Mouse (Mus musculus) right cerebral cortex, postnatal 10 days (tissue): ENCODE data around the gene Atpif1.
"Not testable (repeated sequence)": the region's sequence is repeated elsewhere in the genome, so short reads cannot be mapped to it uniquely, and the experiment has no call there.

Experiments
- DNase-seq, 2 experiments: peaks; one replicate each; pipeline ENCODE4 v3.0.0; 2021; ENCODE audit warnings: low spot score in 2 of 2

Atpif1 gene

GRCm38 (mm10) chr4:132532981-132533916 lies at the start of gene Atpif1:
Gene Atpif1 (minus strand): TSS chr4:132533659.
- peak; percentile 95 for DNase-seq

DNA sequence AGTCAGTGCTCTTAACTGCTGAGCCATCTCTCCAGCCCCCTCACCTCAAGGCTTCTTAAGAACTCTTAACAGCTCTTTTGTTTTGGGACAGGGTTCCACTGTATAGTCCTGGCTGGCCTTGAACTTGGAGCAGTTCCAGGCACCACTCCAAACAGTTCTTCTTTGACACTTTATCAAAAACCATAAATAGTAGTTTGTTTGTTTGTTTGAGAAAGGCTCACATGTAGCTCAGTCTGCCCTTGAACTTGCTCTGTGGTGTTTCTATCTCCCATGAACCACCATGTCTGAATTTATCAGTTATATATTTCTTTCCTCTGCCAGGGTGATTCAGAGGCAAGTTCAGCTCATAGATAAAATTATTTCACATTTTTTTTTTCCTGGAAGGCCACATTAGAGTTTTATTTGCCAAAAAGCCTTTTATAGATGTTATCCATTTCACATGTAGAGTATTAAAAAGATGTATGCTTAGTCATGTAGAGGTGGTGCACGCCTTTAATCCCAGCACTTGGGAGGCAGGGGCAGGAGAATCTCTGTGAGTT lies 41.4 kb upstream of the Atpif1 start:
- DNase-seq: no peak

GRCm38 (mm10) chr4:132573327-132573726 lies 39.9 kb upstream of the Atpif1 start:
- peak in 1 of 2 experiments; percentile 52 for DNase-seq

DNA sequence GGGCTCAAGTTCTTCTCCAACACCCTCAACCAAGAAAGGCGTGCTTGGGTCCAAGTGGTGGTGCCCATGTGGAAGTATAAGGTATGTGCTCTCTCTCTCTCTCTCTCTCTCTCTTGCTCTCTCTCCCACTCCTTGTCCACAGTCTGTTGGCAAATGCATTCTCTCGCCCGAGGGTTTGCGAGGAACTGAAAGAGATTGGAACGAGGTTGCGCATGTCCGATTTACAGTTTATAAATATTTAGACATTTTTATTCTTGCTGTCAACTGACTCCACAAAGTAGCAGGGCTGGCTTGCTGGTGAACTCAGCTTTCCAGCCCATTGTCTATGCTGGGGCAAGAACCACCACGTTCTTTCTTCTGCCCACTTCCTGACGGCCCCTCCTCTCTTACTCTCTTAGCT lies 37.7 kb upstream of the Atpif1 start:
- DNase-seq: no peak

- DNase-seq: no peak
These were observed 35.7 kb upstream of the Atpif1 start for GRCm38 (mm10) chr4:132569115-132569514.

DNA sequence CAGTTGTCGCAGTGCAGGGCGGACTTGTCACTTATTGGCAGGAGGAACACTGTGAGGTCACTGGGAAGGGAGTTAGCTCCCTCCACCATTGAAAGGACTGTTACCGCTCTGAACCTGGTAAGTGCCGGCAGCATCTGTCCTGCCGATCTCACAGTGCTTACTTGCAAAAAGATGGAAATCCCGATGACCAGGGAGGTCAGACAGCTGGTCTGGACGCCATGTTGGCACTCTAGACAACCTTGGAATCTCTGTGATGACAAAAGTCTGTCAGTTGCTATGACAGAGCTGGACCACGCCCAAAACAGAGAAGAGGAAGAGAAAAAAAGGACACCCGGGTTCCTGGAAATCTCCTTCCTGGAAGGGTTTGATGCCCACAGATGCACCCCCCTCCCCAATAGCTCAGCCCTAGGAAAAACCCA lies 33.9 kb upstream of the Atpif1 start:
- DNase-seq: no peak

GRCm38 (mm10) chr4:132565089-132565747 lies 31.8 kb upstream of the Atpif1 start:
- DNase-seq: peak; percentile 56 to 59

GRCm38 (mm10) chr4:132563965-132564364 lies 30.5 kb upstream of the Atpif1 start, which contains the start of gene Ptafr:
Gene Ptafr (plus strand): TSS chr4:132564067.
- DNase-seq: peak; percentile 56 to 66

- DNase-seq: no peak
These were observed 29.8 kb upstream of the Atpif1 start for GRCm38 (mm10) chr4:132563261-132563660.

GRCm38 (mm10) chr4:132555550-132555949 lies 22.1 kb upstream of the Atpif1 start:
- not testable (repeated sequence) for DNase-seq

DNA sequence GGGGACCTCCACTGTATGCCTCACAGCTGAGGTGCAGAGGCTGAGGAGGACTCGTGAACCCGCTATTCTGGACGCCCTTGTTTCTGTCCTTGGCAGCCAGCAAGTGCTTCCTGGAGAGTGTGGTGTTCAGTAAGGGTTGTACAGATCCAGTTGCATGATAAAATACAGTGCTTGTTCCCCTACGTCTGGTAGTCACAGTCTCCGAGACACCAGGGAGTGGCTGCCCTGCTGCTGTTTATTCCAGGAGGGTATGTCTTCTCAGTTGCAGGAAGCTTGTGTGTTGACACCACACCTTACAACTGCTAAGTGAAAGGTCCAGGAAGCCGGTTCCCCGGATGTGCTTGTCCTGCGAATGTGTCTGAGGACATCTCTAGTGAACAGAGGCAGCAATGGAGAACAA lies 21.2 kb upstream of the Atpif1 start:
- DNase-seq: no peak

GRCm38 (mm10) chr4:132554221-132554620 lies 20.8 kb upstream of the Atpif1 start:
- no peak for DNase-seq

- peak; percentile 63 to 69 for DNase-seq
These were observed 12.4 kb upstream of the Atpif1 start for GRCm38 (mm10) chr4:132545851-132546250.

DNA sequence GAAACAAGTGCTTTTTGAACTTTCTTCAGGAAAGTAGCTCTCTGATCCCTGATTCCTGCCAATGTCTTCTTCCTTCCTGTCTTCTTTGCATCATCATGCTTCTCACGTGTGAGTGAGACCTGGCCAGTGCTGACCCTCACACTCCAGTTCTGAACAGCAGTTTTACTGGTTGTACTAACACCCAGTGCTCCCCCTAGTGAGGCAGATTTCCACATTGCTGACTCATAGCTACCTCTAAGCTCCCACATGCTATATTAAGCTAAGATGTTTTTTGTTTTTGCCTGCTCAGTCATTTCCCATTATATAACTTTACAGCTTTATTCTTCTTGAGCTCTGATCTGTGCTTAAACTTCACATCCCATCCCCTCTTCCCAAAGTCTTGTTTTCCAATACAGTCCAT lies 9.3 kb upstream of the Atpif1 start:
- no peak for DNase-seq

GRCm38 (mm10) chr4:132541413-132541812 lies 8.0 kb upstream of the Atpif1 start:
- DNase-seq: no peak

DNA sequence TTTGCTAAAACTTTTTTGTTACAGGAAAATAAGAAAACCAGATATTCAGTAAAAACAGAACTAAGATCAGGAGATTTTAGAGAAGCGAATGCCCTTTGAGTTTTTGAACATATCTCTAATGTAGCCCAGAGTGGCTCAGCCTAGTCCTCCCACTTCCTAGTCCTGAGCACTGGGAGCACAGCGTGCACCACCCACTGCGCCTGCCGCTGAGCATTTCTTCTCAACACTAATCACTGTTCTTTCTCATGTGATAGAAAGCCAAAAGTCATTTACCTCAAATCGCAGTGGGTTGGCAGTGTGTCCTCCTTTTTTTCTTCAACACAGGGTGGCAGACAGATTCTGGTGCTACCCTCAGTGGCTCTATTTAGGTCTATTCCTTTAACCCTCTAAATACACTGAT lies 6.0 kb upstream of the Atpif1 start:
- DNase-seq: no peak

DNA sequence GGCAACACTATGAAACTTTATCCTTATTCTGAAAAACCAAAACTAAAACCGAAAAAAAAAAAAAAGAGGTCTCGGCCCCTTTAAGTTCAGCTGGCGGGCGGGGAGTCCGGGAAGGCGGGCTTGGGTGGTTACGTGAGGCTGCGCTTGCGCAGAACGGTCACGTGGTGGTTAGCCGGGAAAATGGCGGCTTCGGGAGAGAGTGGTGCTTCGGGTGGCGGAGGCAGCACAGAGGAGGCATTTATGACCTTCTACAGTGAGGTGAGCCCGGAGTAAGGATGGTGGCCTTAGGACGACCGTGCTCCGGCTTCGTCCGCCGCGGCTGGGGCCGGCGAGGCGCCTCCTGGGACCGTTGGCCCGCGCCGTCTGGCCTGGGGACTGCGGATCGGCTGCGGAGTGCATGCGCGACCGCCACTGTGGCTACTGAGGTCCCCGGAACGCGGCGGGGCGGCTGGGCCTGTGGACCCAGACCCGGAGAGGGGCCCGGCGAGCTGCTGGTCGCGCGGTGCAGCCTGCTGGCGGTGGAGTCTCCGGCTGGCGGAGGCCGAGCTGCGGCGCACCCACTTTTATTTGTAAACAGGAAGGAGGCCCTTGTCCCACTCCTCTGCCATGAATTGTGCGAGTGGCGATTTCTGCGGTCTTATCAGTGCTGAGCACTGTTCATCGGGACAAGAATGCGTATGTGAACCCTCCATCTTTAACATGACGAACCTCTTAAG lies 2.1 kb upstream of the Atpif1 start, which contains the start of gene Dnajc8:
Gene Dnajc8, plus strand, starts transcription at position 145 of the 716 bp plus-strand sequence.
- DNase-seq: peak; percentile 95 to 97

GRCm38 (mm10) chr4:132532496-132532895 lies 963 bp downstream of the Atpif1 start:
- no peak for DNase-seq

DNA sequence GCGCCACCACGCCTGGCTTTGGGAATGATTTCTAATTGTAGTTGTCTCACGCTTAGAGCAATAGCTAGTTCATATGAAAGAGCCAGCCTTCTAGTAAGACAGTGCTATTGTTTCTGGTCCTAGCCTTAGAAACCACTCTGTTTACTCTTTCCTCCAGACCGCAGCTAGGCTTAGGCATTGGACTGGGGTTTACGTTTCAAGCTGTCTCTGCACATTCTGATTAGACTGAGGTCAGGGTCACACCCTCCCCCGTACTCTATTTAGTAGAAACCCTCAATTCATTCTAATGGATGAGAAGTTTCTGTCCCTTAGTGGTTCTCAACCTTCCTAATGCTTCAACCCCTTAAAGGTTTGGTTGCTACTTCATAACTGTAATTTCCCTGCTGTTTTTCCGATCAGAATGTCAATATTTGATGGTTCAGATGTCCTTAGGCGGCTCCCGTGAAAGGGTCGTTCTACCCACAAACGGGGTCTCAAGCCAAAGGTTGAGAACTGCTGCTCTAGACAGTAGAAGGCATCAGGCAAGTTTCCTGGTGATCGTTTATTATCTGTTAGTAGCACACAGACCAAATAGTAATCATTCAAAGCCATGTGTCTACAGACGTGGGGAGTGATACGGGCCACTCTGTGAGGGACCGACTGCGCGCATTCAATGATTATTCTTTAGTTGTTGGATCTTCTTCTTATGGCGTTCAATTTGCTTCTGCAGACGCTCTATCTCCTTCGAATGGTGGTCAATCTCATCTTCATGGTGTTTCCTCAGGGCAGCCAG lies 3.2 kb downstream of the Atpif1 start:
- no peak for DNase-seq

GRCm38 (mm10) chr4:132529344-132529743 lies 4.1 kb downstream of the Atpif1 start:
- no peak for DNase-seq
